Mouse (Mus musculus): ENCODE results near the gene Sugp2.

- TF ChIP-seq ZC3H11A (IDR thresholded peaks at IDR 0.05; ENCODE audit: borderline replicate concordance, low read depth, low read length) (no peak), HCFC1 (IDR thresholded peaks at IDR 0.05; ENCODE audit: borderline replicate concordance, insufficient read depth, low read length) (no peak), CHD2 (IDR thresholded peaks at IDR 0.05; ENCODE audit: low read depth, low read length) (no peak), ZNF384 (IDR thresholded peaks at IDR 0.05; ENCODE audit: low read depth, low read length) (no peak)
Measured at GRCm38 (mm10) chr8:70188707-70189106, 45.3 kb upstream of the Sugp2 start.
